9 mouse cellular contexts compared by ENCODE assay signal in the genomic region with DNA sequence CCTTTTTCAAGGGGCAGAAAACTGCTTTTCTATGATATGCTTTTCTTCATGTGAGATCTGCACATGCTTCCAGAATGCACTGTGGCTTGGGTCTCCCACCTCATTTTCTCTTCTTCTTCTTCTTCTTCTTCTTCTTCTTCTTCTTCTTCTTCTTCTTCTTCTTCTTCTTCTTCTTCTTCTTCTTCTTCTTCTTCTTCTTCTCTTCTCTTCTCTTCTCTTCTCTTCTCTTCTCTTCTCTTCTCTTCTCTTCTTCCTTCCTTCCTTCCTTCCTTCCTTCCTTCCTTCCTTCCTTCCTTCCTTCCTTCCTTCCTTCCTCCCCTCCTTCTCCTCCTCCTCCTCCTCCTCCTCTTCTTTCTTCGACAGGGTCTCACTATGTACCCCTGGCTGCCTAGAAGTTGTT. TPM values are rescaled to one million over a fixed set of nuclear protein-coding genes. Genes with fewer than 3 reads are reported as not detected.
DNase-seq lines count a peak whose midpoint lies in the region; ATAC-seq and TF ChIP-seq lines count a peak whose summit lies in the region.
"Not testable (repeated sequence)": the region's sequence is repeated elsewhere in the genome, so short reads cannot be mapped to it uniquely, and the experiment has no call there.
"Had no signal": no experiment of that assay in that cellular context is flagged by ENCODE, and none has a peak within 500 bp of the region (broad histone marks: within the 10 kb centered on the region; RNA-seq: fewer than 3 reads in every experiment).

No protein-coding gene starts in this region.

- not testable (repeated sequence) for H3K4me1 ChIP-seq in intestine, embryonic 16.5 days (ENCODE audit: control insufficient read depth, insufficient read depth, low read length); kidney, embryonic 15.5 days; small intestine, adult 2 months (ENCODE audit: control insufficient read depth, insufficient read depth, insufficient read length, low read length)

- H3K4me2 ChIP-seq in intestine, embryonic 16.5 days (ENCODE audit: low read depth, low read length) = peak overlapping the region; percentile 48; the same call in 1 of the 2 replicates
- peak overlapping the region; percentile 36 for H3K4me2 ChIP-seq in kidney, embryonic 15.5 days

- H3K27ac ChIP-seq in intestine, embryonic 16.5 days (ENCODE audit: low read length) = peak overlapping the region; percentile 67; the same call in 1 of the 2 replicates
- peak overlapping the region; percentile 56 for H3K27ac ChIP-seq in kidney, embryonic 15.5 days
- H3K27ac ChIP-seq in small intestine, adult 2 months (ENCODE audit: insufficient read depth, low read depth, low read length) = peak overlapping the region; percentile 83

- TF ChIP-seq POLR2A in small intestine, adult 2 months (IDR thresholded peaks at IDR 0.05; ENCODE audit: low read depth, low read length) = not testable (repeated sequence)

- TF ChIP-seq CTCF in small intestine, adult 2 months (IDR thresholded peaks at IDR 0.05; ENCODE audit: extremely low read depth, insufficient read length, insufficient replicate concordance, low read depth, low read length) = not testable (repeated sequence)

- not testable (repeated sequence) for H3K9me3 ChIP-seq in intestine, embryonic 16.5 days (ENCODE audit: control insufficient read depth, low read length); kidney, embryonic 15.5 days (replicated peaks)

- DNase-seq in adrenal gland, postnatal 10 days = peak; percentile 67
- peak; percentile 51 to 83 for DNase-seq in cerebellum, postnatal 4 days (ENCODE audit: low spot score in 2 of 2)
- peak; percentile 58 for DNase-seq in gastrocnemius, postnatal 10 days
- DNase-seq in gastrocnemius, postnatal 4 days (ENCODE audit: low spot score in 2 of 2) = peak; percentile 39 to 89

- H3K4me3 ChIP-seq in intestine, embryonic 16.5 days (ENCODE audit: low read length); kidney, embryonic 15.5 days (replicated peaks); small intestine, adult 2 months (ENCODE audit: low read depth, low read length): not testable (repeated sequence)

- H3K36me3 ChIP-seq in intestine, embryonic 16.5 days (ENCODE audit: control insufficient read depth, insufficient read depth, low read length); kidney, embryonic 15.5 days; small intestine, adult 2 months (ENCODE audit: control insufficient read depth, insufficient read depth, low read length): not testable (repeated sequence)

- 85% methylated on average over 1 of the region's 1 CpGs for WGBS in intestine, embryonic 16.5 days
- WGBS in kidney, embryonic 15.5 days = 60% methylated on average over 1 of the region's 1 CpGs
- 64% methylated on average over 1 of the region's 1 CpGs for WGBS in small intestine, adult 2 months

- not testable (repeated sequence) for H3K27me3 ChIP-seq in intestine, embryonic 16.5 days (replicated peaks; ENCODE audit: control insufficient read depth, insufficient read depth, low read length); kidney, embryonic 15.5 days; small intestine, adult 2 months (ENCODE audit: control insufficient read depth, insufficient read depth, low read length)

- ATAC-seq in intestine, embryonic 16.5 days; kidney, embryonic 15.5 days (replicated peaks; ENCODE audit: low FRiP score): not testable (repeated sequence)

- H3K9ac ChIP-seq in intestine, embryonic 16.5 days (ENCODE audit: low read depth, low read length); kidney, embryonic 15.5 days: not testable (repeated sequence)

RNA-seq across cellular contexts. Expression of a gene that starts 24.4 kb away (rescaled TPM):
- total RNA-seq in adrenal gland, postnatal 10 days (2021) = 1 to 10 TPM in 1 of 2 experiments, under 1 TPM in 1; 0.96 to 1.6 TPM
- total RNA-seq in gastrocnemius, postnatal 10 days (2021) = under 1 TPM; 0.12 to 0.43 TPM
- total RNA-seq in gastrocnemius, postnatal 4 days (2021) = under 1 TPM; 0.32 to 0.57 TPM
- polyA plus RNA-seq in intestine, embryonic 16.5 days (2015; fragmentation: Nextera tagmentation; extraction: Ambion mirVana) = 2.3 and 2.6 TPM in 2 replicates
- 1.7 and 2.2 TPM in 2 replicates for polyA plus RNA-seq in kidney, embryonic 15.5 days (2015; fragmentation: Nextera tagmentation; extraction: Ambion mirVana)
- 3.5 and 10.5 TPM in 2 replicates for polyA plus RNA-seq in small intestine, adult 2 months (2012; rRNA removed)
- polyA plus RNA-seq: G1E, Patski had no signal
